Mouse (Mus musculus) megakaryocyte-erythroid progenitor cell, adult 5-6 weeks (primary cell): ENCODE data around the gene Itgax. TPM values are rescaled to one million over a fixed set of nuclear protein-coding genes. Genes with fewer than 3 reads are reported as not detected.
"Not testable (repeated sequence)": the region's sequence is repeated elsewhere in the genome, so short reads cannot be mapped to it uniquely, and the experiment has no call there.

Experiments
- ATAC-seq: replicated peaks from 2 replicates; pipeline ENCODE4 v1.8.0; 2016; ENCODE audit warnings: mild to moderate bottlenecking, inconsistent platforms; ENCODE audit not compliant: severe bottlenecking, poor library complexity, low FRiP score, low TSS enrichment
- total RNA-seq, 2 experiments: library from RNA; stranded (forward) in 1 of 2; stranded (reverse) in 1 of 2; fragments of 200-1000, 215-1000 nt in 1 of 2; fragments of >200 nt in 1 of 2; fragmentation: Nextera tagmentation in 1 of 2; gene quantifications; 2 replicates each; pipeline ENCODE4 v1.2.3; 2014 to 2017

Itgax gene
- total RNA-seq, 2 experiments from 2014 or later: 2.7 TPM; not detected in 1

- ATAC-seq: no peak
These were observed 25.6 kb downstream of the Itgax start for GRCm38 (mm10) chr7:128154924-128155323.

DNA sequence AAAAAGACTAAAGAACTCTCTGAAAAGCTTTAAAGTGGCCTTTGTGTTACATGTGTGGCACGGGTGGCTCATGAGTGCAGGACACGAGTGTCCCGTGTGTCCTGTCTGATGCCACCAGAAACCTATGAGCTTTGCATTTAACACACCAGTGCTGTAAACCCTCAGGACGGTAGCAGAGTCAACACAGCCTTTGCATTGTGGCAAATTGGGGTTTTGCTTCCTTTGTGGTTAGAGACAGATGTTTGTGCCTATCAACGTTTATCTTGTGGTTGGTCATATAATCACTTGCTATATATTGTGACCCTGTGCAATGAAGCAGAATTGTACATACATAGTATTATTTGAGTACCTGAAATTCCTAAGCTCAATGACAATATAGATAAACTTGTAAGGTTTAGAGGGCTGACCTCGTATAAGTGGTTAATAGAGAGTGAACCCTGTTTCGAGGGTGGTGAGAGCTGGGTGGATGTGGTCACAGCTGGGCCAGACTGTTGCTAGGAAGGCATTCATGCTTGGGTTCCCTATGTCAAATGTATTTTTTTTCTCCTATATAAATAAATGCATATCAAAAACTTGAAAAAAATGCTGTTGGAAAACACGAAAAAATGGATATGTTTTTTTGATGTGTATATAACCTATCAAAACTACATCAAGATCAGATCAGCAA, 29.5 kb downstream of the Itgax start:
- not testable (repeated sequence) for ATAC-seq

GRCm38 (mm10) chr7:128164001-128164400, 34.7 kb downstream of the Itgax start:
- no peak for ATAC-seq

- ATAC-seq: no peak
These were observed 37.0 kb downstream of the Itgax start for GRCm38 (mm10) chr7:128166391-128166790.

- no peak for ATAC-seq
These were observed 40.6 kb downstream of the Itgax start for GRCm38 (mm10) chr7:128169996-128170395.

DNA sequence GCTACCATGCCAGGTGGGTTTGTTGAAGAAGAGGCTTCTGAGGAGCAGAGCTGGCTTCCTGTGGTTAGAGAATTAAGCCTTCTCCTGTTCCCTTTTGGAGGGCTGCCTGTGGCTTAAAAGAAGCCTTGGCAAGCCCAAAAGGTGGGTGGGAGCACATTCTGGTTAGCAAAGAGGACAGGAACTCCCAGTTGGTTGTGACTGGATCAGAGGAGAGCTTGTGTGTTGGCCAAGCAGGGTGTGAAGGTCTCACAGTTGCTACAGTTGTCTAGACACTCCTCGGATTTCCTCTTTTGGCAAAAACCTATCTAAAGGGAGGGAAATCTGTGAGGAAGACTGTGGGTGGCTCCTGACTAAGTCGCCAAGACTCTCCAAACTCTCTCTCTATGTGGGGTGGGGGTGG, 49.0 kb downstream of the Itgax start:
- ATAC-seq: no peak

GRCm38 (mm10) chr7:128180126-128180525, 50.8 kb downstream of the Itgax start:
- ATAC-seq: no peak

GRCm38 (mm10) chr7:128180546-128180945, 51.2 kb downstream of the Itgax start:
- no peak for ATAC-seq

GRCm38 (mm10) chr7:128181691-128182090, 52.3 kb downstream of the Itgax start:
- no peak for ATAC-seq

Other genes starting within 250 kb of the Itgax start
- gene Prss53, start 238.6 kb upstream of the Itgax start, total RNA-seq (2014; fragmentation: Nextera tagmentation): 0.81 TPM in 1 of 2 replicates, not detected in the other
- not detected in 2 replicates for gene Prss53, start 238.6 kb upstream of the Itgax start, total RNA-seq (2017)
- not detected in 2 replicates for gene Gm21974, start 234.1 kb upstream of the Itgax start, total RNA-seq (2014; fragmentation: Nextera tagmentation)
- gene Gm21974, start 234.1 kb upstream of the Itgax start, total RNA-seq (2017): not detected in 2 replicates
- gene Vkorc1, start 233.9 kb upstream of the Itgax start, total RNA-seq (2014; fragmentation: Nextera tagmentation): 54.1 and 72.8 TPM in 2 replicates
- 25.4 and 37.0 TPM in 2 replicates for gene Vkorc1, start 233.9 kb upstream of the Itgax start, total RNA-seq (2017)
- 76.8 and 85.0 TPM in 2 replicates for gene Bckdk, start 225.5 kb upstream of the Itgax start, total RNA-seq (2014; fragmentation: Nextera tagmentation)
- gene Bckdk, start 225.5 kb upstream of the Itgax start, total RNA-seq (2017): 32.4 and 62.8 TPM in 2 replicates
- gene Kat8, start 217.0 kb upstream of the Itgax start, total RNA-seq (2014; fragmentation: Nextera tagmentation): 32.7 and 37.9 TPM in 2 replicates
- gene Kat8, start 217.0 kb upstream of the Itgax start, total RNA-seq (2017): 27.0 and 35.8 TPM in 2 replicates
- not detected in 2 replicates for gene Prss8, start 199.4 kb upstream of the Itgax start, total RNA-seq (2014; fragmentation: Nextera tagmentation)
- not detected in 2 replicates for gene Prss8, start 199.4 kb upstream of the Itgax start, total RNA-seq (2017)
- gene Prss36, start 182.8 kb upstream of the Itgax start, total RNA-seq (2014; fragmentation: Nextera tagmentation): 2.8 and 9.8 TPM in 2 replicates
- 2.5 and 3.4 TPM in 2 replicates for gene Prss36, start 182.8 kb upstream of the Itgax start, total RNA-seq (2017)
- gene Fus, start 162.1 kb upstream of the Itgax start, total RNA-seq (2014; fragmentation: Nextera tagmentation): 315 and 387 TPM in 2 replicates
- gene Fus, start 162.1 kb upstream of the Itgax start, total RNA-seq (2017): 61.4 and 85.2 TPM in 2 replicates
- 41.8 and 56.1 TPM in 2 replicates for gene Pycard, start 135.7 kb upstream of the Itgax start, total RNA-seq (2014; fragmentation: Nextera tagmentation)
- 10.2 and 10.6 TPM in 2 replicates for gene Pycard, start 135.7 kb upstream of the Itgax start, total RNA-seq (2017)
- gene Trim72, start 125.6 kb upstream of the Itgax start, total RNA-seq (2014; fragmentation: Nextera tagmentation): not detected in 2 replicates
- gene Trim72, start 125.6 kb upstream of the Itgax start, total RNA-seq (2017): 0.52 TPM in 1 of 2 replicates, not detected in the other
- 3.2 TPM in 1 of 2 replicates, not detected in the other for gene Itgam, start 66.9 kb upstream of the Itgax start, total RNA-seq (2014; fragmentation: Nextera tagmentation)
- gene Itgam, start 66.9 kb upstream of the Itgax start, total RNA-seq (2017): 0.95 and 2.3 TPM in 2 replicates
- gene Gm49368, start 66.9 kb upstream of the Itgax start, total RNA-seq (2014; fragmentation: Nextera tagmentation): not detected in 2 replicates
- not detected in 2 replicates for gene Gm49368, start 66.9 kb upstream of the Itgax start, total RNA-seq (2017)
- gene Itgad, start 24.8 kb downstream of the Itgax start, total RNA-seq (2014; fragmentation: Nextera tagmentation): 0.11 TPM in 1 of 2 replicates, not detected in the other
- gene Itgad, start 24.8 kb downstream of the Itgax start, total RNA-seq (2017): not detected in 2 replicates
- 2.8 TPM in 1 of 2 replicates, not detected in the other for gene Cox6a2, start 76.8 kb downstream of the Itgax start, total RNA-seq (2014; fragmentation: Nextera tagmentation)
- not detected in 2 replicates for gene Cox6a2, start 76.8 kb downstream of the Itgax start, total RNA-seq (2017)
- 15.3 and 18.1 TPM in 2 replicates for gene Armc5, start 107.8 kb downstream of the Itgax start, total RNA-seq (2014; fragmentation: Nextera tagmentation)
- gene Armc5, start 107.8 kb downstream of the Itgax start, total RNA-seq (2017): 9.2 and 9.8 TPM in 2 replicates
- gene 9130023H24Rik, start 108.5 kb downstream of the Itgax start, total RNA-seq (2014; fragmentation: Nextera tagmentation): 2.1 and 3.8 TPM in 2 replicates
- 2.2 and 4.8 TPM in 2 replicates for gene 9130023H24Rik, start 108.5 kb downstream of the Itgax start, total RNA-seq (2017)
- 2.2 TPM in 1 of 2 replicates, not detected in the other for gene Tgfb1i1, start 117.3 kb downstream of the Itgax start, total RNA-seq (2014; fragmentation: Nextera tagmentation)
- gene Tgfb1i1, start 117.3 kb downstream of the Itgax start, total RNA-seq (2017): 0.27 and 1.3 TPM in 2 replicates
- gene Slc5a2, start 136.1 kb downstream of the Itgax start, total RNA-seq (2014; fragmentation: Nextera tagmentation): 0.81 and 1.1 TPM in 2 replicates
- 0.65 and 1.5 TPM in 2 replicates for gene Slc5a2, start 136.1 kb downstream of the Itgax start, total RNA-seq (2017)
- gene BC017158, start 168.6 kb downstream of the Itgax start, total RNA-seq (2014; fragmentation: Nextera tagmentation): 82.5 and 95.0 TPM in 2 replicates
- gene BC017158, start 168.6 kb downstream of the Itgax start, total RNA-seq (2017): 30.8 and 50.8 TPM in 2 replicates